Mouse (Mus musculus): ENCODE measurements around the gene St3gal5. TPM values are rescaled to one million over a fixed set of nuclear protein-coding genes. Genes with fewer than 3 reads are reported as not detected.
A peak's percentile ranks its signal among the peaks of the same experiment; 100 is the strongest.

St3gal5 gene
- polyA plus RNA-seq, 1 experiment from 2014 or later, result 44.4 TPM

- Histone ChIP-seq H3K4me3 (ENCODE audit: control insufficient read depth in 1 of 2, insufficient read depth in 1 of 2, low read depth in 1 of 2, low read length in 2 of 2) (no peak overlapping the region), H3K4me2 (ENCODE audit: low read length) (no peak overlapping the region)
These were observed 7.1 kb downstream of the St3gal5 start for GRCm38 (mm10) chr6:72104534-72104933.

GRCm38 (mm10) chr6:72108941-72109892 lies 11.8 kb downstream of the St3gal5 start:
- Histone ChIP-seq H3K4me2 (ENCODE audit: low read length) (peak overlapping the region; percentile 21; the same call in 1 of the 2 replicates), H3K4me1 (ENCODE audit: control insufficient read depth in 2 of 2, insufficient read depth in 2 of 2, low read length in 2 of 2) (peaks cover 13 to 37% of the 10 kb centered on the region in 2 experiments), H3K27ac (replicated peaks in 1 of 2; ENCODE audit: control insufficient read depth in 1 of 2, insufficient read depth in 1 of 2, low read depth in 2 of 2, low read length in 2 of 2) (peak overlapping the region; percentile 8 to 42; a peak in 2 of 4 replicates), H3K4me3 (ENCODE audit: control insufficient read depth in 1 of 2, insufficient read depth in 1 of 2, low read depth in 1 of 2, low read length in 2 of 2) (no peak overlapping the region), H3K36me3 (ENCODE audit: control insufficient read depth, insufficient read depth, low read length) (no peaks in the 10 kb centered on the region), H3K27me3 (ENCODE audit: control insufficient read depth, insufficient read depth, low read length) (no peaks in the 10 kb centered on the region), H3K9ac (ENCODE audit: low read length) (no peak overlapping the region), H3K9me3 (ENCODE audit: control insufficient read depth, low read length) (no peaks in the 10 kb centered on the region)
- 42% methylated on average over 14 of the region's 14 CpGs for WGBS
- ATAC-seq (ENCODE audit: insufficient number of reproducible peaks, insufficient read depth, low FRiP score, low read depth), result peak; percentile 23; the same call in 1 of the 2 replicates

More at GRCm38 (mm10) chr6:72104534-72104933, 7.1 kb downstream of the St3gal5 start:
- ATAC-seq (ENCODE audit: insufficient number of reproducible peaks, insufficient read depth, low FRiP score, low read depth), result no peak
- H3K9ac ChIP-seq (ENCODE audit: low read length), result no peak overlapping the region
- 40% methylated on average over 7 of the region's 7 CpGs for WGBS
- peaks cover 20 to 44% of the 10 kb centered on the region in 2 experiments for H3K4me1 ChIP-seq (ENCODE audit: control insufficient read depth in 2 of 2, insufficient read depth in 2 of 2, low read length in 2 of 2)
- no peaks in the 10 kb centered on the region for H3K9me3 ChIP-seq (ENCODE audit: control insufficient read depth, low read length)
- H3K27ac ChIP-seq (replicated peaks in 1 of 2; ENCODE audit: control insufficient read depth in 1 of 2, insufficient read depth in 1 of 2, low read depth in 2 of 2, low read length in 2 of 2), result no peak overlapping the region
- H3K27me3 ChIP-seq (ENCODE audit: control insufficient read depth, insufficient read depth, low read length), result no peaks in the 10 kb centered on the region
- no peaks in the 10 kb centered on the region for H3K36me3 ChIP-seq (ENCODE audit: control insufficient read depth, insufficient read depth, low read length)

- Histone ChIP-seq H3K4me1 (ENCODE audit: control insufficient read depth in 2 of 2, insufficient read depth in 2 of 2, low read length in 2 of 2) (peaks cover 18 to 36% of the 10 kb centered on the region in 2 experiments), H3K36me3 (ENCODE audit: control insufficient read depth, insufficient read depth, low read length) (no peaks in the 10 kb centered on the region), H3K27me3 (ENCODE audit: control insufficient read depth, insufficient read depth, low read length) (no peaks in the 10 kb centered on the region), H3K27ac (replicated peaks in 1 of 2; ENCODE audit: control insufficient read depth in 1 of 2, insufficient read depth in 1 of 2, low read depth in 2 of 2, low read length in 2 of 2) (no peak overlapping the region), H3K4me3 (ENCODE audit: control insufficient read depth in 1 of 2, insufficient read depth in 1 of 2, low read depth in 1 of 2, low read length in 2 of 2) (no peak overlapping the region), H3K9me3 (ENCODE audit: control insufficient read depth, low read length) (no peaks in the 10 kb centered on the region), H3K9ac (ENCODE audit: low read length) (no peak overlapping the region), H3K4me2 (ENCODE audit: low read length) (no peak overlapping the region)
- no peak for ATAC-seq (ENCODE audit: insufficient number of reproducible peaks, insufficient read depth, low FRiP score, low read depth)
- whole genome bisulfite sequencing, result 74% methylated on average over 3 of the region's 3 CpGs
These were observed 13.2 kb downstream of the St3gal5 start for GRCm38 (mm10) chr6:72110577-72110976.

GRCm38 (mm10) chr6:72112575-72112974 lies 15.2 kb downstream of the St3gal5 start:
- H3K27me3 ChIP-seq (ENCODE audit: control insufficient read depth, insufficient read depth, low read length), result no peaks in the 10 kb centered on the region
- H3K36me3 ChIP-seq (ENCODE audit: control insufficient read depth, insufficient read depth, low read length), result no peaks in the 10 kb centered on the region
- H3K27ac ChIP-seq (replicated peaks in 1 of 2; ENCODE audit: control insufficient read depth in 1 of 2, insufficient read depth in 1 of 2, low read depth in 2 of 2, low read length in 2 of 2), result no peak overlapping the region
- 35% methylated on average over 6 of the region's 6 CpGs for WGBS
- H3K4me2 ChIP-seq (ENCODE audit: low read length), result no peak overlapping the region
- ATAC-seq (ENCODE audit: insufficient number of reproducible peaks, insufficient read depth, low FRiP score, low read depth), result no peak
- H3K9me3 ChIP-seq (ENCODE audit: control insufficient read depth, low read length), result no peaks in the 10 kb centered on the region
- H3K9ac ChIP-seq (ENCODE audit: low read length), result no peak overlapping the region
- H3K4me3 ChIP-seq (ENCODE audit: control insufficient read depth in 1 of 2, insufficient read depth in 1 of 2, low read depth in 1 of 2, low read length in 2 of 2), result no peak overlapping the region
- H3K4me1 ChIP-seq (ENCODE audit: control insufficient read depth in 2 of 2, insufficient read depth in 2 of 2, low read length in 2 of 2), result peaks cover 18 to 26% of the 10 kb centered on the region in 2 experiments

- no peak for ATAC-seq (ENCODE audit: insufficient number of reproducible peaks, insufficient read depth, low FRiP score, low read depth)
- Histone ChIP-seq H3K36me3 (ENCODE audit: control insufficient read depth, insufficient read depth, low read length) (no peaks in the 10 kb centered on the region), H3K9ac (ENCODE audit: low read length) (no peak overlapping the region), H3K4me2 (ENCODE audit: low read length) (no peak overlapping the region), H3K4me3 (ENCODE audit: control insufficient read depth in 1 of 2, insufficient read depth in 1 of 2, low read depth in 1 of 2, low read length in 2 of 2) (no peak overlapping the region), H3K9me3 (ENCODE audit: control insufficient read depth, low read length) (no peaks in the 10 kb centered on the region), H3K27ac (replicated peaks in 1 of 2; ENCODE audit: control insufficient read depth in 1 of 2, insufficient read depth in 1 of 2, low read depth in 2 of 2, low read length in 2 of 2) (no peak overlapping the region), H3K27me3 (ENCODE audit: control insufficient read depth, insufficient read depth, low read length) (no peaks in the 10 kb centered on the region), H3K4me1 (ENCODE audit: control insufficient read depth in 2 of 2, insufficient read depth in 2 of 2, low read length in 2 of 2) (peaks cover 16 to 26% of the 10 kb centered on the region in 2 experiments)
- WGBS, result 82% methylated on average over 2 of the region's 2 CpGs
These were observed 15.8 kb downstream of the St3gal5 start for GRCm38 (mm10) chr6:72113093-72113702.

GRCm38 (mm10) chr6:72114902-72115301 lies 17.5 kb downstream of the St3gal5 start:
- Histone ChIP-seq H3K4me2 (ENCODE audit: low read length) (no peak overlapping the region), H3K4me1 (ENCODE audit: control insufficient read depth in 2 of 2, insufficient read depth in 2 of 2, low read length in 2 of 2) (peaks cover 10 to 11% of the 10 kb centered on the region in 2 experiments; a peak in 3 of 4 replicates), H3K27me3 (ENCODE audit: control insufficient read depth, insufficient read depth, low read length) (no peaks in the 10 kb centered on the region), H3K4me3 (ENCODE audit: control insufficient read depth in 1 of 2, insufficient read depth in 1 of 2, low read depth in 1 of 2, low read length in 2 of 2) (no peak overlapping the region), H3K9me3 (ENCODE audit: control insufficient read depth, low read length) (no peaks in the 10 kb centered on the region), H3K36me3 (ENCODE audit: control insufficient read depth, insufficient read depth, low read length) (no peaks in the 10 kb centered on the region), H3K9ac (ENCODE audit: low read length) (no peak overlapping the region), H3K27ac (replicated peaks in 1 of 2; ENCODE audit: control insufficient read depth in 1 of 2, insufficient read depth in 1 of 2, low read depth in 2 of 2, low read length in 2 of 2) (no peak overlapping the region)
- 59% methylated on average over 7 of the region's 7 CpGs for WGBS
- ATAC-seq (ENCODE audit: insufficient number of reproducible peaks, insufficient read depth, low FRiP score, low read depth), result no peak

GRCm38 (mm10) chr6:72117322-72117968 lies 20.1 kb downstream of the St3gal5 start:
- no peaks in the 10 kb centered on the region for H3K27me3 ChIP-seq (ENCODE audit: control insufficient read depth, insufficient read depth, low read length)
- peaks cover 10 to 16% of the 10 kb centered on the region in 2 experiments for H3K4me1 ChIP-seq (ENCODE audit: control insufficient read depth in 2 of 2, insufficient read depth in 2 of 2, low read length in 2 of 2)
- H3K4me2 ChIP-seq (ENCODE audit: low read length), result no peak overlapping the region
- H3K9ac ChIP-seq (ENCODE audit: low read length), result no peak overlapping the region
- H3K27ac ChIP-seq (replicated peaks in 1 of 2; ENCODE audit: control insufficient read depth in 1 of 2, insufficient read depth in 1 of 2, low read depth in 2 of 2, low read length in 2 of 2), result no peak overlapping the region
- H3K36me3 ChIP-seq (ENCODE audit: control insufficient read depth, insufficient read depth, low read length), result no peaks in the 10 kb centered on the region
- WGBS, result 59% methylated on average over 8 of the region's 8 CpGs
- no peak for ATAC-seq (ENCODE audit: insufficient number of reproducible peaks, insufficient read depth, low FRiP score, low read depth)
- no peak overlapping the region for H3K4me3 ChIP-seq (ENCODE audit: control insufficient read depth in 1 of 2, insufficient read depth in 1 of 2, low read depth in 1 of 2, low read length in 2 of 2)
- H3K9me3 ChIP-seq (ENCODE audit: control insufficient read depth, low read length), result no peaks in the 10 kb centered on the region

All from heart, embryonic 14.5 days (tissue).